Mouse (Mus musculus): Measurements from ENCODE around the gene Trp53inp2. TPM values are rescaled to one million over a fixed set of nuclear protein-coding genes. Genes with fewer than 3 reads are reported as not detected.

The Trp53inp2 gene
- polyA plus RNA-seq (2012; fragmentation: generic; extraction: Trizol), result 10 to 100 TPM in 1 of 2 experiments, 1 to 10 TPM in 1; 2.3 to 16.7 TPM

DNA sequence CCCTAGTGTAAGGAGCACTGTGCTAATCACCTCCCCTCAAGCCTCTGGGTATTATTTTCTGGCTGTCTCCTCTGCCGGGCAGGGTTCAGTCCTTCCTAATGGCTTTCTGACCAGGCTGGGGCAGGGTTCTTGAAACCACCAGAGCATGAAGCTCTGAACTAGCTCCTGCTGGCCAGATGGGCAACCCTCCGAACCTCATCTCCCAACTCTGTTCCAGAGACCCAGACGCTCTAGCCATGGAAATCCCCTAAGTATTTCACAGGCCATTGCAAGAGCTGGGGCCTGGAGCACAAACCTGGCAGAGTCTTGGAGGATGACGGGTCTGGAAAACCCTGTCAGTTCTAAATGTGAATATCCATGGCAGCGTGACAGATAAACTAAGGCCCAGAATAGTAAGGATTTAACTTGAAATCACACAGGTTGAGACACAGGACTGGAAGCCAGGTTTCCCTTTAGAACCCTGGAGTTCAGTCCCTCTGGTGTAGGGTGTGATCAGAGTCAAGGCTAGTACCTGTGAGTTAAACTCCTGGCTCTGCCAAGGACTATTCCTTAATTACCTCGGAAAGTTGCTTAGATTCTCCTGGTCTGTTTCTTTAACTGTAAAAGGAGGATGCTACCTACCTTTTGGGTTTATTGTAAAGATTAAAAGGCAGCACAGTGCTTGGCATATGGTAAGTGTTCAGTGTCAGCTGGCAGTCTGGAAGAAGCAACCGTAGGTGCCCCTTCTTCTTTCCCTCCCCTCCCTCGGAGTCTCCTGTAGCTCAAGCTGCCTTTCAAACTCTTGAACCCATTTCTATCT lies at the start of gene Trp53inp2:
Gene Trp53inp2 (plus strand): TSS at position 799 of the 799 bp plus-strand sequence.

DNA sequence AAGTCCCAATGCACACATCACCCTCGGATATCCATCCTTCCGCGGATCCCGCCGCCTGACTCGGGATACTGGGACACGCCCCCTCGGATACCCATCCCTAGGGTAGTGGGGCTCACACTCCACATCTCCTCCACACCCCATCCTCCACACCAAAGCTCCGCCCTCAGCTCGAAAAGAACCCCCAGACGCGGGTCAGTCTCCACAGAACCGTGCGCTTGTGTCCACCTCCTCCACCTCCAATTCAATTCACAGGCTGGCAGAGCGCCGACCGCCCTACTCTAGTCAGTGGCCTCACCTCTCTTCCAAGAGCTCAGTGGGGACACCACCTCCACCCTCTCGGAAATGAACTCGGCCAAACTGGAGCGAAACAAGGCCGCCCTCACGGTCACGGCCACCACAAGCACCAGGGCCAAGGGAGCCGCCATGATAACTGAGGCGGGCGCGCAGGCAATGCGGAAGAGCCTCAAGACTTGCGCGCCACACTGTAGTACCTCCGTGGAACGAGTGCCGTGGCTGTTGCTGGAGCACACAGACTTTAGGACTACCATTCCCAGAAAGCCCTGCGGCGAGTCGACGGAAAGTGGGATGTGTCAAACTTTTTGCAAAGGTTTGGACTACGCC lies 23.8 kb upstream of the Trp53inp2 start, which contains the start of gene Pigu:
Gene Pigu (minus strand): TSS at position 460 of the 621 bp plus-strand sequence.

Other genes with a start within 250 kb of the Trp53inp2 start
- gene Itch, start 247.6 kb upstream of the Trp53inp2 start, polyA plus RNA-seq (2012; fragmentation: generic; extraction: Trizol), result 1 to 10 TPM in 1 of 2 experiments, under 1 TPM in 1; 0.35 to 5.0 TPM
- 100 to 1,000 TPM; 276 to 566 TPM for gene Dynlrb1, start 144.5 kb upstream of the Trp53inp2 start, polyA plus RNA-seq (2012; fragmentation: generic; extraction: Trizol)
- gene Map1lc3a, start 104.8 kb upstream of the Trp53inp2 start, polyA plus RNA-seq (2012; fragmentation: generic; extraction: Trizol), result 100 to 1,000 TPM; 139 to 209 TPM
- gene Pigu, start 23.6 kb upstream of the Trp53inp2 start, polyA plus RNA-seq (2012; fragmentation: generic; extraction: Trizol), result 10 to 100 TPM; 20.6 to 27.7 TPM
- 10 to 100 TPM in 1 of 2 experiments, 1 to 10 TPM in 1; 1.6 to 10.7 TPM for gene Ncoa6, start 92.8 kb downstream of the Trp53inp2 start, polyA plus RNA-seq (2012; fragmentation: generic; extraction: Trizol)
- 1 to 10 TPM; 2.1 to 7.1 TPM for gene Acss2, start 136.9 kb downstream of the Trp53inp2 start, polyA plus RNA-seq (2012; fragmentation: generic; extraction: Trizol)
- 1 to 10 TPM in 1 of 2 experiments, under 1 TPM in 1; 0.14 to 1.5 TPM for gene Ggt7, start 137.2 kb downstream of the Trp53inp2 start, polyA plus RNA-seq (2012; fragmentation: generic; extraction: Trizol)
- gene Gss, start 211.8 kb downstream of the Trp53inp2 start, polyA plus RNA-seq (2012; fragmentation: generic; extraction: Trizol), result 10 to 100 TPM; 28.2 to 38.3 TPM
- under 1 TPM; 0.02 to 0.12 TPM for gene Myh7b, start 230.2 kb downstream of the Trp53inp2 start, polyA plus RNA-seq (2012; fragmentation: generic; extraction: Trizol)